Mouse (Mus musculus) bone marrow, adult 2 months (tissue): ENCODE data around the gene Rps10.

Experiments
- CTCF ChIP-seq: fragments of 200-500 bp; IDR thresholded peaks from 2 replicates; pipeline ENCODE4 v1.5.1; 2011; ENCODE audit warnings: low read length, control low read depth; ENCODE audit not compliant: control insufficient read depth, insufficient read depth
- POLR2A ChIP-seq: fragments of 200-500 bp; IDR thresholded peaks from 2 replicates; pipeline ENCODE4 v1.6.1; 2011; ENCODE audit warnings: low read depth, mild to moderate bottlenecking, control low read depth, low read length, borderline replicate concordance; ENCODE audit not compliant: control insufficient read depth

GRCm38 (mm10) chr17:27655089-27656010 lies 18.9 kb upstream of the Rps10 start, which contains the start of gene Pacsin1:
- TF ChIP-seq CTCF (no peak), POLR2A (no peak)
